8 mouse cellular contexts compared by ENCODE assay signal in the genomic region with DNA sequence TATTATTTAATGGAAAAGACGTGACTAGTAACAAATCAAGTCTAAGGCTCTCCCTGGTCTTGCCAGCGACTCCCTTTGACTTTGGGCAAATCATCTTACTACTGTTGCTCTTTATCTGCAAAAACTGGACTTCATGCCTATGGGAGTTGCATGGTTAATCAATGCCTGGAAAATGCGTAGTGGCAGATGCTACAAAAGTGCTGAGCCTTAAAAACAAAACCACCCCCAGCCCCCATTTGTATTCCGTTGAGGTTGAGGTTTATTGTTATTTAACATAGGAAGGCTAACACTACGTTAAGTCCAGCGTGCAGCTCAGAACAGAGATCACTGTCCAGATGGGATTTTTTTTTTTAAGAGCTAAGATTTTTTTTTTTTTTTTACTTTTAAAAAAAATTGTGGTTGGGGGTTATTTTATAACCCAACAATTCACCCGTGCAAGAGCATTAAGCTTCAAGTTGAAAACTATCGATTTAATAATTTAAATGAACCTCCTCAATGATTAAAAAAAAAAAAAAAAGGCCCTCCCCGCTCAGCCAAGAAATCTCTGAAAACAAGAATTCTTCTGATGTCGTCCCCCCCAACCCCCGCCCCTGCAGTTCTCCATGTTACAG.
DNase-seq lines count a peak whose midpoint lies in the region; ATAC-seq and TF ChIP-seq lines count a peak whose summit lies in the region.

No protein-coding gene starts in this region.

- peak overlapping the region; percentile 99 for H3K27ac ChIP-seq in lung, embryonic 14.5 days (ENCODE audit: low read depth)
- H3K27ac ChIP-seq in embryonic facial prominence, embryonic 13.5 days = peak overlapping the region; percentile 100
- H3K27ac ChIP-seq in limb, embryonic 12.5 days = peak overlapping the region; percentile 100

- H3K4me3 ChIP-seq in lung, embryonic 14.5 days (ENCODE audit: low read depth, low read length) = peak overlapping the region; percentile 72
- peak overlapping the region; percentile 75 for H3K4me3 ChIP-seq in embryonic facial prominence, embryonic 13.5 days
- peak overlapping the region; percentile 73 for H3K4me3 ChIP-seq in limb, embryonic 12.5 days (replicated peaks)

- H3K36me3 ChIP-seq in lung, embryonic 14.5 days (ENCODE audit: insufficient read depth) = no peaks in the 10 kb centered on the region
- no peaks in the 10 kb centered on the region for H3K36me3 ChIP-seq in embryonic facial prominence, embryonic 13.5 days
- H3K36me3 ChIP-seq in limb, embryonic 12.5 days = no peaks in the 10 kb centered on the region

- no peak for TF ChIP-seq CTCF in lung, embryonic 14.5 days (IDR thresholded peaks at IDR 0.05; ENCODE audit: low read depth)

- DNase-seq in lung, embryonic 14.5 days = no peak
- no peak for DNase-seq in lung, postnatal 14 days
- peak; percentile 20 for DNase-seq in retina, embryonic 14.5 days (ENCODE audit: low spot score)
- DNase-seq in cerebellum, adult 9-11 months = no peak
- DNase-seq in urinary bladder, postnatal 10 days (ENCODE audit: low spot score) = no peak
- no peak for DNase-seq in cerebellum, adult 9-10 months

- H3K9me3 ChIP-seq in lung, embryonic 14.5 days (ENCODE audit: low read depth, low read length) = no peaks in the 10 kb centered on the region
- no peaks in the 10 kb centered on the region for H3K9me3 ChIP-seq in embryonic facial prominence, embryonic 13.5 days
- no peaks in the 10 kb centered on the region for H3K9me3 ChIP-seq in limb, embryonic 12.5 days

- peak overlapping the region; percentile 60 for H3K4me2 ChIP-seq in lung, embryonic 14.5 days
- peak overlapping the region; percentile 75 for H3K4me2 ChIP-seq in embryonic facial prominence, embryonic 13.5 days
- peak overlapping the region; percentile 81 for H3K4me2 ChIP-seq in limb, embryonic 12.5 days

- H3K27me3 ChIP-seq in lung, embryonic 14.5 days (ENCODE audit: insufficient read depth, low read length) = no peaks in the 10 kb centered on the region
- H3K27me3 ChIP-seq in embryonic facial prominence, embryonic 13.5 days = no peaks in the 10 kb centered on the region
- no peaks in the 10 kb centered on the region for H3K27me3 ChIP-seq in limb, embryonic 12.5 days

- peaks cover 11% of the 10 kb centered on the region; the same call in 1 of the 2 replicates for H3K4me1 ChIP-seq in lung, embryonic 14.5 days (ENCODE audit: insufficient read depth)
- peaks cover 15% of the 10 kb centered on the region for H3K4me1 ChIP-seq in embryonic facial prominence, embryonic 13.5 days
- peaks cover 16% of the 10 kb centered on the region for H3K4me1 ChIP-seq in limb, embryonic 12.5 days (replicated peaks)

- 3% methylated on average over 11 of the region's 11 CpGs for WGBS in lung, embryonic 14.5 days
- 3% methylated on average over 11 of the region's 11 CpGs for WGBS in embryonic facial prominence, embryonic 13.5 days
- 4% methylated on average over 11 of the region's 11 CpGs for WGBS in limb, embryonic 12.5 days

- peak overlapping the region; percentile 85 for H3K9ac ChIP-seq in lung, embryonic 14.5 days
- H3K9ac ChIP-seq in embryonic facial prominence, embryonic 13.5 days = peak overlapping the region; percentile 91
- H3K9ac ChIP-seq in limb, embryonic 12.5 days (replicated peaks) = peak overlapping the region; percentile 90

- no peak for ATAC-seq in lung, embryonic 14.5 days (ENCODE audit: insufficient read depth)
- no peak for ATAC-seq in embryonic facial prominence, embryonic 13.5 days (ENCODE audit: insufficient number of reproducible peaks, insufficient read depth, low FRiP score, low TSS enrichment, low read depth)
- no peak for ATAC-seq in limb, embryonic 12.5 days (ENCODE audit: insufficient number of reproducible peaks, insufficient read depth, low FRiP score, low TSS enrichment, low read depth)
